Mouse (Mus musculus) forebrain, embryonic 15.5 days (tissue): ENCODE data around the gene Dlx5. TPM values are rescaled to one million over a fixed set of nuclear protein-coding genes. Genes with fewer than 3 reads are reported as not detected.

Experiments
- ATAC-seq: fragments of 200-750 bp; cut with Nextera tagmentation; replicated peaks from 2 replicates; pipeline ENCODE4 v1.8.0; 2017; ENCODE audit warnings: mild to moderate bottlenecking, moderate TSS enrichment, moderate library complexity
- H3K27ac ChIP-seq: fragments of 300-500 bp; sonication (generic); replicated peaks from 2 replicates; pipeline ENCODE4 v1.5.1; 2015; ENCODE audit warnings: mild to moderate bottlenecking, inconsistent platforms
- H3K27me3 ChIP-seq: fragments of 300-500 bp; sonication (generic); 2 replicates; pipeline ENCODE4 v1.6.1; 2015; ENCODE audit warnings: inconsistent platforms
- H3K36me3 ChIP-seq: fragments of 300-500 bp; sonication (generic); 2 replicates; pipeline ENCODE4 v1.6.1; 2015; ENCODE audit warnings: mild to moderate bottlenecking, inconsistent platforms
- H3K4me1 ChIP-seq: fragments of 300-500 bp; sonication (generic); 2 replicates; pipeline ENCODE4 v1.6.1; 2015; ENCODE audit warnings: inconsistent platforms
- H3K4me2 ChIP-seq: fragments of 300-500 bp; sonication (generic); replicated peaks from 2 replicates; pipeline ENCODE4 v1.6.1; 2015; ENCODE audit warnings: mild to moderate bottlenecking, inconsistent platforms
- H3K4me3 ChIP-seq: fragments of 300-500 bp; sonication (generic); 2 replicates; pipeline ENCODE4 v1.5.1; 2015; ENCODE audit warnings: mild to moderate bottlenecking, inconsistent platforms
- H3K9ac ChIP-seq: fragments of 300-500 bp; sonication (generic); replicated peaks from 2 replicates; pipeline ENCODE4 v1.6.1; 2015; ENCODE audit warnings: mild to moderate bottlenecking, inconsistent platforms
- H3K9me3 ChIP-seq: fragments of 300-500 bp; sonication (generic); 2 replicates; pipeline ENCODE4 v1.6.1; 2016; ENCODE audit warnings: inconsistent platforms
- WGBS: fragments of 180-500 bp; shearing (Covaris S2); methylation state at CpG from one replicate; pipeline ENCODE4 v1.1.7; 2015; ENCODE audit warnings: mixed read lengths; 5-methylcytosine and 5-hydroxymethylcytosine counted together
- polyA plus RNA-seq: library from polyadenylated mRNA; unstranded; fragments of >200 nt; fragmentation: Nextera tagmentation; extraction: Ambion mirVana; gene quantifications from 2 replicates; pipeline ENCODE4 v1.2.1, GENCODE M21; 2015

Gene Dlx5
- polyA plus RNA-seq, 1 experiment from 2014 or later, result 81.5 TPM

DNA sequence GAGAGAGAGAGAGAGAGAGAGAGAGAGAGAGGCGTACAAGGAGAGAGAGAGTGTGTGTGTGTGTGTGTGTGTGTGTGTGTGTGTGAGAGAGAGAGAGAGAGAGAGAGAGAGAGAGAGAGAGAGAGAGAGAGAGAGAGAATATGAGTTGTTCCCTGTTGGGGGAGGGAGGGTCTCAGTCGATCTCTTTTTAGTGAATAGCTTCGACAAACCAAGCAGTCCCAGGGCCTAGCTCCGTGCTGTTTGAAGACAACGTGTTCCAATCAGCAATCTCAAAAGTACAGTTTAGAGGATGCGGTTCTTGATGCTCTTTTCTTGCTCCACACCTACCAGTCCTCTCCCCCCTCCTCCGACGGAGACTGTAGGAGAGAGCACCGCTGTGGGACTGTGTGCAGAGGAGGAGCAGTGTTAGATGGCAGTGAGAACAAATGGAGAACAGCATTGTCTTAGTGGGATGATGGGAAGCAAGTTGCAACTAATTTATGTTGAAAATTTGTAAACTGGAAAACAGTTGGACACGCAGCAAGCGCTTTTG lies 447 bp upstream of the Dlx5 start:
- H3K4me2 ChIP-seq, result peak overlapping the region; percentile 66
- H3K27me3 ChIP-seq, result peaks cover 32% of the 10 kb centered on the region
- H3K9me3 ChIP-seq, result no peaks in the 10 kb centered on the region
- H3K27ac ChIP-seq, result peak overlapping the region; percentile 93
- peak overlapping the region; percentile 52 for H3K4me3 ChIP-seq
- H3K36me3 ChIP-seq, result no peaks in the 10 kb centered on the region
- 9% methylated on average over 10 of the region's 11 CpGs for WGBS
- H3K9ac ChIP-seq, result no peak overlapping the region; the same call in 1 of the 2 replicates
- peak; percentile 41 for ATAC-seq
- peaks cover 27% of the 10 kb centered on the region for H3K4me1 ChIP-seq

DNA sequence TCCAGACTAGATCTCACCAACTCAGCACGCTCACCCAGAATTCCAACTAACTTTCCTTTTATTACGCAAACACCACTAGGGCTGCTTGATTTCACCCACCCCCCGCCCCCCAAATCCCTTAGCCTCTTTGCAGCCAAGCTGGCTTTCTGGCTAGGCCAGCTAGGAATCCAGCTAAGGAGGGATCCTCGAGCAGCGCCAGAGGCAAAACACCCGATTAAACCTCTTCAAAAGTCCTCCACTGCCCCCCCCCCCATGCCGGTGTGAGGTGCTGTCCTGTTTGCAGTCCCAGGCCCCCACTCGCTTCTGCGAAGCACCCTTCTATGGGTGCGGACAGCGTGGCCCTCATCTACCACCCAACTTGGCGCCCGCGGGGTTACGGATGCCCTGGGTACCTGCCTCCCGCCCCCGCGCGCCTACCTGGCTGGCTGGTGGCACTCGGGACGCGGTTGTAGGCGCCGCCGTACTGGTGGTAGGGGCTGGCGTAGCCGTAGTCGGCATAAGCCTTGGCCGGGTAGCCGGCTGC lies 709 bp downstream of the Dlx5 start:
- H3K9me3 ChIP-seq, result no peaks in the 10 kb centered on the region
- H3K27me3 ChIP-seq, result peaks cover 42% of the 10 kb centered on the region
- peak overlapping the region; percentile 93 for H3K27ac ChIP-seq
- WGBS, result under 1% methylated on average over 30 of the region's 30 CpGs
- no peak for ATAC-seq
- peak overlapping the region; percentile 66 for H3K4me2 ChIP-seq
- no peaks in the 10 kb centered on the region for H3K36me3 ChIP-seq
- H3K9ac ChIP-seq, result peak overlapping the region; percentile 70
- H3K4me3 ChIP-seq, result peak overlapping the region; percentile 52
- peaks cover 27% of the 10 kb centered on the region for H3K4me1 ChIP-seq

DNA sequence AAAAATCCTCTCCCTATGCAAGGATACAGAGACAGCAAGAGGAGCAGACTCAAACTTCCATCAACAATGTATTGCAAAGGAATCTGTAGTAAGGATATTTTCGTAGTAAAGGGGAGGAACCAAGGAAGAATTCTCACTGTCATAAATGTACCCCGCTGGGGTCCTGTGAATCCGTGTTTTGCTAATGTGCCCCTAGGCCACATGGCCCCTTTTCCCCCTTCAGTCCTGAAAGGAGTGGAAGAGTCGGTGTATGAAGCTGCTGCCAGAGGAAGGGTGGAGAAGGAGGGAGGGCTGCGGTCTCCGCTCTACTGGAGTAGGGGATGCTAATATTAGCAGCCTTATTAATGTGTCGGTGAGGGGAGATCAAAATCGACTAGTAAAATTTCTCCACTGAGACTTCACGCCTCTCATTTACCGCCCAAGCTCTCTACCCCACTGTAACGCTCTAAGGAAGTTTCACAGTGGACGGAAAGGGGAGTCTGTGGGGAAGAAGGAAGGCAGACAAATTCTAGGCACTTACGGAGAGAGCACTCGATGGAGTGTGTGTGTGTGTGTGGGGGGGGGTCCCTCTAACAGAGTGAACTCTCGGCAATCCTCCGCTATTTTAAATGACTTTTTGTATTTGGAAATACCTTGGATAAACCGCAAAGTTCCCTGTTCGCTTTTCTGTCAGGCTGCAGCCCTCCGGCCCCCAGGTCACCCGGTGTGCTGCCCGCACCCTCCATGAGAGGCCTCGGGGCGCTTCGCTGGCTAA lies 1.3 kb downstream of the Dlx5 start:
- peaks cover 49% of the 10 kb centered on the region for H3K27me3 ChIP-seq
- H3K36me3 ChIP-seq, result no peaks in the 10 kb centered on the region
- H3K9ac ChIP-seq, result peak overlapping the region; percentile 70
- under 1% methylated on average over 24 of the region's 24 CpGs for WGBS
- peak overlapping the region; percentile 93 for H3K27ac ChIP-seq
- peak overlapping the region; percentile 52 for H3K4me3 ChIP-seq
- no peak for ATAC-seq
- peaks cover 29% of the 10 kb centered on the region for H3K4me1 ChIP-seq
- no peaks in the 10 kb centered on the region for H3K9me3 ChIP-seq
- peak overlapping the region; percentile 66 for H3K4me2 ChIP-seq

DNA sequence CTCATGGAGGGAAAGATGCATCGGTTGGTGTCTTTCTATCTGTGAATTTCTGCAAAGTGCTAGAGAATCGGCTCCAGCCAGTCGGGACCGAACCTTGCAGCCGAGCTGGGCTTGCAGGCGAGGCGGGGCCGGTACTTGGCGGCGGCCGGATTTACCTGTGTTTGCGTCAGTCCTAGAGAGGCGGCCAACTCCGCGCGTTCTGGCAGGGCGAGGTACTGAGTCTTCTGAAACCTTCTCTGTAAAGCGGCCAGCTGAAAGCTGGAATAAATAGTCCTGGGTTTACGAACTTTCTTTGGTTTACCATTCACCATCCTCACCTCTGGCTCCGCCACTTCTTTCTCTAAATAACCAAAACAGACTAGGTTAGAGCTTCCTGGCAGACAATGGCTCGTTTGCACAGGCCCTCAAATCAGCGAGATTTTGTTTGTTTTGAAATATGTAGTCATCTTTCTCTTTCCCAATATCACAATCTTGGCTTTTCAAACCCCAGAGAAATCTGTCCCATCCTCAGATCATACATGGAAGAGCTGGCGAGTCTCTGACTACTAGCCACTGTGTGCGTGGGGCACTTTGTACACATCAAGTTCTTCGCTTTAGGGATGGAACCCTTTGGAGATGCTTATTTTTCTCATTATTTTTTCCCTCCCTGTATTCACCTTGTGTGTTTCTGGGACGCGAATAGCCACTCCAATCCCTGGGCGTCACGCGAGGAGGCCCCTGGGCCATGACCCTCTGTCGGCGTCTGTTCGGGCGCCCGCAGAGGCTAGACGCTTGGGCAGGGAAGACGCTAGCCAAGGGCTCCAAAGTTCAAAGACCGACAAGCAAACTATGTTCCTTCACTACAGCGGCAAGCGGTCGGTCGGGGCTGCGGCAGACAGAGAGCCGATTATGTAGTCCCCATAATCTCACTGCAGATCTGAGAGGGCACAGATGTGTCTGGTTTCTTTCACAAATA lies 2.2 kb downstream of the Dlx5 start:
- Histone ChIP-seq H3K9ac (peak overlapping the region; percentile 70), H3K9me3 (no peaks in the 10 kb centered on the region), H3K4me2 (peak overlapping the region; percentile 66), H3K36me3 (no peaks in the 10 kb centered on the region), H3K4me3 (peak overlapping the region; percentile 52), H3K4me1 (peaks cover 32% of the 10 kb centered on the region), H3K27me3 (peaks cover 48% of the 10 kb centered on the region), H3K27ac (peak overlapping the region; percentile 93)
- 4% methylated on average over 44 of the region's 44 CpGs for WGBS
- no peak for ATAC-seq

DNA sequence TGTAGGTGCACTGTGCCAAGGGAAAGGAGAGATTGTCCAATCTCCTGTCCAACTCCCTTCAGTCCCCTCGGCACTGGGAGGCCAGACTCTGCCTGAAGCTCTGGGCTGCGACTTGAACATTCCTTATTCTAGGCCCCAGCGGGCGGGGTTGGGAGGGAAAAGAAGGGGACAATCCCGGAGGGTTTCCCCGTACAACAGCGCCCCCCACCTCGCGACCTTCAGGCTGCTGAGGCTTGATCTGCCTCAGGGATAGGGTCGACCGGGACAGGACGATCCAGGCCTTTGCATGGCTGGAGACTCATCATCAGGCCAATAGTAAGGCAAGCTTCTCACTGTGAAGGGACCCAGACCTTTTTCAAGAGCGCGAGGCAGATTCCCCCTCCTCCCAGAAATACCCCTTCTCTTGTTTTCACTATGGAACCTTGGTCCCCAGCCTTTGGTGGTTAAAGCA lies 3.0 kb downstream of the Dlx5 start:
- Histone ChIP-seq H3K9me3 (no peaks in the 10 kb centered on the region), H3K9ac (peak overlapping the region; percentile 70), H3K4me3 (peak overlapping the region; percentile 52), H3K27ac (peak overlapping the region; percentile 93), H3K4me1 (peaks cover 30% of the 10 kb centered on the region), H3K27me3 (peaks cover 44% of the 10 kb centered on the region), H3K4me2 (peak overlapping the region; percentile 66), H3K36me3 (no peaks in the 10 kb centered on the region)
- WGBS, result 2% methylated on average over 14 of the region's 14 CpGs
- no peak for ATAC-seq

DNA sequence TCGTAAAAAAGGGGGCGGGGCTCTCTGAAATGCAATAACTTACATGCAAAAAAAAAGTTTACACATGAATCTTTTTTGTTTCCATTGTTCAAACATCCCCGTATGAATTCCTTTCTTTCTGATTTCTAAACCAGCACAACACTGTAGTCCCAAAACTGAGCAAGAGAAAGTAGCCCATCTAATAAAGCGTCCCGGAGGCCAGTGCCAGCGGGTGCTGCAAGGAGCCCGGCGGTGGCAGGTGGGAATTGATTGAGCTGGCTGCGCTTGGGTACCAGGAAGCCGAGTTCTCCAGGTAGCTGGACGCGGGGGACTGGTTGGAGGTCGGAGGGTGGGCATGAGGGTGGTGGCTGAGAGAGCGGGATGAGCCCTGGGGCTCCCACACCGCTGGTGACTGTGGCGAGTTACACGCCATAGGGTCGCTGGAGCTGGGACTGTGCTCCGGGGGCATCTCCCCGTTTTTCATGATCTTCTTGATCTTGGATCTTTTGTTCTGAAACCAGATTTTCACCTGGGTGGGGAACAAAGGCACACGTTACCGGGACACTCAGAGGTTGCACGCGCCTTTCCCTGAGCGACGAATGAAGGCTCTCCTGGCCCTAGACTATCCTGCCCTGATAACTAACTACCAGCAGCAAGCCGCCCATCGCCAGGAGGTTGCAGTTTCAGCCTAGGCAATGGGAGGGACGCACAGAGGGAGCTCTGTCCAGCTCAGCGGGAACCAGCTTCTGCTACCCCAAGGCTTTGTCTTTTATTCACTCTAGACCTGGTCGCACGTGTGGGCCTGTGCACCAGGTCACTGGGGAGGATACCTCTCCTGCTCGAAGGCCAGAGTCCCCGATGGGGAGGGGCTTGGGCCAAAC lies 3.7 kb downstream of the Dlx5 start:
- Histone ChIP-seq H3K4me2 (peak overlapping the region; percentile 66), H3K4me1 (peaks cover 30% of the 10 kb centered on the region), H3K4me3 (peak overlapping the region; percentile 52), H3K9ac (peak overlapping the region; percentile 70), H3K36me3 (no peaks in the 10 kb centered on the region), H3K27ac (peak overlapping the region; percentile 93), H3K9me3 (no peaks in the 10 kb centered on the region), H3K27me3 (peaks cover 37% of the 10 kb centered on the region)
- 4% methylated on average over 34 of the region's 34 CpGs for WGBS
- ATAC-seq, result no peak

DNA sequence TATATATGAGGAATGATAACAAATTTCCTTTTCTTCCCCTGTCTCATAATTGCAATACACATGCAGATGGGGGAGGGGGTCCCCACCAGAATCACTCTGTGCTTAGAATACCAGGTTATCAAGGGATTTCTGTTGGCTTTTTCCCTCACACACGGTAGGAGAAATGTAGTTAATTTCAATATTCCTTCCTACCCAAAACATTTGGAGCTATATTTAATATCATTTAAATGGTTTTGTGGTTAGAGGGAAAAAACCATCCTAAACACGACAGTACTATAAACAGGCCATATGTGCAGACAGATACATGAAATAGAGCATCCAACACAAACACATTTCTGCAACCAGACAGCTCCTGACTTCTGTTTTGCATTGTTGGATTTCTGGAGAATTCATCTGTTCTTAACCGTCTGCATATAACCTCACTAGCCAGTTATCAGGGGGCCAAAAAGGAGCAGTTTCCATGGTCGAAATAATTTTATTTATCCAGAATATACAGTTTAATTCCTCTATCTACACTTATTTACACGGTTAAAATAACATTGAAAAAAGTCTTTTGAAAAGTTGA lies 4.5 kb downstream of the Dlx5 start:
- Histone ChIP-seq H3K4me3 (peak overlapping the region; percentile 52), H3K27me3 (peaks cover 34% of the 10 kb centered on the region), H3K4me1 (peaks cover 25% of the 10 kb centered on the region), H3K4me2 (peak overlapping the region; percentile 66), H3K27ac (peak overlapping the region; percentile 93), H3K36me3 (no peaks in the 10 kb centered on the region), H3K9me3 (no peaks in the 10 kb centered on the region), H3K9ac (peak overlapping the region; percentile 70)
- 16% methylated on average over 5 of the region's 5 CpGs for WGBS
- ATAC-seq, result no peak

DNA sequence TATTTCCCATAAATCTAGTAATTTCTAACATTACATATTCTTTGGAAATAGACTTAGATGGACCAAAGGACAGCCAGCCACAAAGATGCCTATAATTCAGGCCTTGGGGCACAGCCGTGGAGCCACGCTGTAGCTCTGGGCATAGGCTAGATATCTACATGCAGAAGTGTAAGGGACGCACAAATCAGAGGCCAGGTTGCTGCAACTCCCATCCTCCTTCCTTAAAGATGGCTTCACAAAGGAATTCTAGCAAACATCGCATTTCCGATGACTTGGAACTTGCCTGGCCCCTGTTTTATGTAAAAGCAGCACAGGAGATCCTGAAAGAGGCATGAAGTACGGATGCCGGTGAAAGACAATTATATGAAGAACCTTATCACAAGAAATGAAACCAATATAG lies 5.2 kb downstream of the Dlx5 start:
- Histone ChIP-seq H3K9ac (peak overlapping the region; percentile 70), H3K36me3 (no peaks in the 10 kb centered on the region), H3K4me3 (peak overlapping the region; percentile 52), H3K9me3 (no peaks in the 10 kb centered on the region), H3K27me3 (peaks cover 39% of the 10 kb centered on the region), H3K27ac (peak overlapping the region; percentile 93), H3K4me2 (peak overlapping the region; percentile 66), H3K4me1 (peaks cover 26% of the 10 kb centered on the region)
- no peak for ATAC-seq
- WGBS, result 16% methylated on average over 7 of the region's 7 CpGs

DNA sequence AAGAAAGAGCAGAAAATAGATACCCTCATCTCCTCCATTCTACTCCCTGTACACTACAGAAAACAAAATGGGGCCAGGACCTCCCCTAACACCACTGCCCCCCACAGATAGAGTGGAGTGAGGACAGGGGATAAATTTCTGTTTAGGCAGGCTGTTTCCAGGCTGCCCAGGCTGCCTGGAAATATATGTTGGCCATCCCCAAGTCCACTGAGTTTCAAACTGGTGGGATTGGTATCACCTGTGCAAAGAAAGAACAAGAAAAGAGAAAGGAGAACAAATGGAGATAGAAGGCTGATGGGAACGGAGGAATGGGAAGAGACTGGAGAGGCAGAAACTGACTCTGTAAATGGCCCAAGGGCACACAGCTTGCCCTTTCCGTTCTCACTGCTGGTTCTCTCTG lies 5.7 kb downstream of the Dlx5 start:
- H3K9ac ChIP-seq, result peak overlapping the region; percentile 70
- peak overlapping the region; percentile 52 for H3K4me3 ChIP-seq
- H3K36me3 ChIP-seq, result no peaks in the 10 kb centered on the region
- H3K4me1 ChIP-seq, result peaks cover 20% of the 10 kb centered on the region
- H3K4me2 ChIP-seq, result peak overlapping the region; percentile 66
- 3% methylated on average over 2 of the region's 2 CpGs for WGBS
- ATAC-seq, result no peak
- H3K27me3 ChIP-seq, result peaks cover 39% of the 10 kb centered on the region
- H3K9me3 ChIP-seq, result no peaks in the 10 kb centered on the region
- peak overlapping the region; percentile 93 for H3K27ac ChIP-seq

DNA sequence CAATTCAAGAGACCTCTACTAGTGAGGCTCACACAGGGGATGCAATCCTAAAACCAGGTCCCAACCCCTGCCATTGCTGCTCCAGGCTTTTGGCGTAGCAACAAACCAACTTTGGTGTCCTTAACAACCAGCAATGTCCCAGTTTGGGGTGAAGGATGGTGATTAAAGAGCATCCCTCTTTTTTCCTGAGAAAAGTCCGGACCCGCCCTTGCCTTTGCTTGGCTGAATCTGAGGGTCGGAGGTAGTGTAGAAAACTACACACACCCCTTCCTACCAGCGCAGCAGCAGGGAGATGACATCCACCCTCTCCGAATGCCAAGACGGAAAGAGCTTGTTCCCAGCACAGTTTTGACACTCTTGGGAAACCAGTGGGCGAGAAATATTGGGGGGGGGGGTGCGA lies 6.2 kb downstream of the Dlx5 start:
- Histone ChIP-seq H3K9ac (peak overlapping the region; percentile 70), H3K4me2 (peak overlapping the region; percentile 66), H3K4me1 (peaks cover 15% of the 10 kb centered on the region), H3K4me3 (peak overlapping the region; percentile 52), H3K27ac (peak overlapping the region; percentile 93), H3K36me3 (no peaks in the 10 kb centered on the region), H3K27me3 (peaks cover 39% of the 10 kb centered on the region), H3K9me3 (no peaks in the 10 kb centered on the region)
- no peak for ATAC-seq
- 5% methylated on average over 9 of the region's 9 CpGs for WGBS

DNA sequence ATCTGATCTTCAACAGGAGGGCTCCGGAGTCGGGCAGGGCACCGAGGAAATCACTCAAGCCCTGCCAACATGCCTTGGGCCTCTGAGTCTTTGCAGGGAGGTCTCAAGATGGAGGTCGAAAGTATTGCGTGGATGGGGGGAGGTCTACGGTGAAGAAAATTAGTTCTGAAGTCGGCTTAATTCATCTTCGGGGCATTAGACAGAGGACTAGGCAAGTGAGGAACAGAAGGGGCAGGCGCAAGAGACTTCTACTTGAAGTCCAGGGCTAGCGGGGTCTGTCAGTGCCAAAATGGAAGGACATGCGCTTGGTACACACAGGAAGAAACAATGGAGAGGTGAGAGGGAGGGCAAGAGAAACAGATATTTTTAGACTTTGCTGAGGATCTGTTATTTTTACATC lies 6.7 kb downstream of the Dlx5 start:
- Histone ChIP-seq H3K4me2 (peak overlapping the region; percentile 66), H3K27me3 (peaks cover 43% of the 10 kb centered on the region), H3K27ac (peak overlapping the region; percentile 93), H3K4me3 (peak overlapping the region; percentile 52), H3K9ac (peak overlapping the region; percentile 70), H3K9me3 (no peaks in the 10 kb centered on the region), H3K36me3 (no peaks in the 10 kb centered on the region), H3K4me1 (peaks cover 15% of the 10 kb centered on the region)
- WGBS, result 1% methylated on average over 11 of the region's 11 CpGs
- no peak for ATAC-seq
